Mouse (Mus musculus) E14TG2a.4 (cell line): Measurements from ENCODE around the gene Myo16.

ENCODE experiments used
- CTCF ChIP-seq: conservative IDR thresholded peaks from 2 replicates; pipeline ENCODE4 v1.5.1; 2014; ENCODE audit warnings: low read length
- NANOG ChIP-seq: IDR thresholded peaks from 2 replicates; pipeline ENCODE4 v1.6.1; 2014; ENCODE audit warnings: borderline replicate concordance, low read length, mixed read lengths

- TF ChIP-seq CTCF: no peak
- no peak for TF ChIP-seq NANOG
Measured at GRCm38 (mm10) chr8:10366141-10366540, 212.4 kb downstream of the Myo16 start.
